Mouse (Mus musculus) cortical plate, adult 2 months (tissue): ENCODE results near the gene Aurkb. TPM values are rescaled to one million over a fixed set of nuclear protein-coding genes. Genes with fewer than 3 reads are reported as not detected.

Experiments used
- H3K27ac ChIP-seq: fragments of 200-500 bp; 2 replicates; pipeline ENCODE4 v1.5.1; 2012; ENCODE audit warnings: low read length, control low read depth, inconsistent platforms; ENCODE audit not compliant: insufficient read depth
- H3K4me1 ChIP-seq: fragments of 200-500 bp; 2 replicates; pipeline ENCODE4 v1.6.1; 2011; ENCODE audit warnings: low read length; ENCODE audit not compliant: control insufficient read depth, insufficient read depth
- H3K4me3 ChIP-seq: fragments of 200-500 bp; 2 replicates; pipeline ENCODE4 v1.5.1; 2011; ENCODE audit warnings: mild to moderate bottlenecking, low read length, control low read depth; ENCODE audit not compliant: insufficient read depth
- CTCF ChIP-seq: fragments of 200-500 bp; IDR thresholded peaks from 2 replicates; pipeline ENCODE4 v1.5.1; 2011; ENCODE audit warnings: mild to moderate bottlenecking, control low read depth, low read length; ENCODE audit not compliant: insufficient read depth; ENCODE audit errors: extremely low read depth
- POLR2A ChIP-seq: fragments of 200-500 bp; IDR thresholded peaks from 2 replicates; pipeline ENCODE4 v1.6.1; 2011; ENCODE audit warnings: mild to moderate bottlenecking, low read length, control low read depth; ENCODE audit not compliant: insufficient read depth; ENCODE audit errors: extremely low read depth
- polyA plus RNA-seq: library from polyadenylated mRNA; depleted of rRNA; stranded (reverse); fragments of >200 nt; gene quantifications from 2 replicates; pipeline ENCODE4 v1.2.3, GENCODE M21; 2012

Gene Aurkb
- polyA plus RNA-seq, 1 experiment = 1.2 TPM

GRCm38 (mm10) chr11:69071262-69071661 is 25.8 kb downstream of the Aurkb start:
- TF ChIP-seq POLR2A = no peak
- TF ChIP-seq CTCF = no peak
- Histone ChIP-seq H3K27ac (peak overlapping the region; percentile 49), H3K4me3 (peak overlapping the region; percentile 60)

GRCm38 (mm10) chr11:69072234-69072633 is 26.8 kb downstream of the Aurkb start:
- TF ChIP-seq CTCF (no peak), POLR2A (no peak)
- H3K4me3 ChIP-seq = no peak overlapping the region; the same call in 1 of the 2 replicates
- peaks cover 4% of the 10 kb centered on the region for H3K4me1 ChIP-seq
- H3K27ac ChIP-seq = no peak overlapping the region; the same call in 1 of the 2 replicates

More at GRCm38 (mm10) chr11:69071262-69071661, 25.8 kb downstream of the Aurkb start:
- H3K4me1 ChIP-seq = peaks cover 4% of the 10 kb centered on the region

GRCm38 (mm10) chr11:69072666-69073064 is 27.2 kb downstream of the Aurkb start:
- peak overlapping the region; percentile 27; the same call in 1 of the 2 replicates for H3K27ac ChIP-seq
- H3K4me1 ChIP-seq = peaks cover 4% of the 10 kb centered on the region
- TF ChIP-seq POLR2A (no peak), CTCF (no peak)
- H3K4me3 ChIP-seq = peak overlapping the region; percentile 18; the same call in 1 of the 2 replicates

- peak overlapping the region; percentile 18 for H3K4me3 ChIP-seq
- peak overlapping the region; percentile 99 for H3K27ac ChIP-seq
- TF ChIP-seq CTCF (no peak), POLR2A (peak; percentile 84; the same call in 1 of the 2 replicates)
- H3K4me1 ChIP-seq = peaks cover 4% of the 10 kb centered on the region
Measured at GRCm38 (mm10) chr11:69073065-69073888, 27.8 kb downstream of the Aurkb start.

- TF ChIP-seq CTCF (no peak), POLR2A (no peak)
- Histone ChIP-seq H3K4me1 (peaks cover 4% of the 10 kb centered on the region), H3K27ac (peak overlapping the region; percentile 58; the same call in 1 of the 2 replicates), H3K4me3 (no peak overlapping the region)
Measured at GRCm38 (mm10) chr11:69073951-69074775, 28.7 kb downstream of the Aurkb start.

GRCm38 (mm10) chr11:69074776-69075069 is 29.3 kb downstream of the Aurkb start:
- no peak overlapping the region for H3K27ac ChIP-seq

GRCm38 (mm10) chr11:69075764-69076479 is 30.5 kb downstream of the Aurkb start:
- Histone ChIP-seq H3K4me3 (no peak overlapping the region), H3K4me1 (peaks cover 4% of the 10 kb centered on the region), H3K27ac (no peak overlapping the region)
- no peak for TF ChIP-seq POLR2A
- TF ChIP-seq CTCF = no peak

More at GRCm38 (mm10) chr11:69074776-69075069, 29.3 kb downstream of the Aurkb start:
- H3K4me1 ChIP-seq = peaks cover 4% of the 10 kb centered on the region
- no peak for TF ChIP-seq CTCF
- TF ChIP-seq POLR2A = no peak
- H3K4me3 ChIP-seq = no peak overlapping the region

- TF ChIP-seq CTCF (no peak), POLR2A (no peak)
- Histone ChIP-seq H3K4me1 (peaks cover 4% of the 10 kb centered on the region), H3K4me3 (no peak overlapping the region), H3K27ac (no peak overlapping the region)
Measured at GRCm38 (mm10) chr11:69076572-69076971, 31.1 kb downstream of the Aurkb start.

- Histone ChIP-seq H3K4me3 (no peak overlapping the region), H3K4me1 (peaks cover 2% of the 10 kb centered on the region), H3K27ac (no peak overlapping the region)
- no peak for TF ChIP-seq CTCF
- TF ChIP-seq POLR2A = no peak
Measured at GRCm38 (mm10) chr11:69077316-69077715, 31.9 kb downstream of the Aurkb start.

- no peak for TF ChIP-seq CTCF
- TF ChIP-seq POLR2A = no peak
- no peak overlapping the region for H3K27ac ChIP-seq
- H3K4me3 ChIP-seq = no peak overlapping the region
- H3K4me1 ChIP-seq = peaks cover 2% of the 10 kb centered on the region; the same call in 1 of the 2 replicates
Measured at GRCm38 (mm10) chr11:69078041-69078440, 32.6 kb downstream of the Aurkb start.
